Mouse (Mus musculus): Measurements from ENCODE around the gene Rpl22. TPM values are rescaled to one million over a fixed set of nuclear protein-coding genes. Genes with fewer than 3 reads are reported as not detected.

Gene Rpl22
- 1,000 to 10,000 TPM; 1,034 to 1,375 TPM for polyA plus RNA-seq (2012; fragmentation: generic; extraction: Trizol)

DNA sequence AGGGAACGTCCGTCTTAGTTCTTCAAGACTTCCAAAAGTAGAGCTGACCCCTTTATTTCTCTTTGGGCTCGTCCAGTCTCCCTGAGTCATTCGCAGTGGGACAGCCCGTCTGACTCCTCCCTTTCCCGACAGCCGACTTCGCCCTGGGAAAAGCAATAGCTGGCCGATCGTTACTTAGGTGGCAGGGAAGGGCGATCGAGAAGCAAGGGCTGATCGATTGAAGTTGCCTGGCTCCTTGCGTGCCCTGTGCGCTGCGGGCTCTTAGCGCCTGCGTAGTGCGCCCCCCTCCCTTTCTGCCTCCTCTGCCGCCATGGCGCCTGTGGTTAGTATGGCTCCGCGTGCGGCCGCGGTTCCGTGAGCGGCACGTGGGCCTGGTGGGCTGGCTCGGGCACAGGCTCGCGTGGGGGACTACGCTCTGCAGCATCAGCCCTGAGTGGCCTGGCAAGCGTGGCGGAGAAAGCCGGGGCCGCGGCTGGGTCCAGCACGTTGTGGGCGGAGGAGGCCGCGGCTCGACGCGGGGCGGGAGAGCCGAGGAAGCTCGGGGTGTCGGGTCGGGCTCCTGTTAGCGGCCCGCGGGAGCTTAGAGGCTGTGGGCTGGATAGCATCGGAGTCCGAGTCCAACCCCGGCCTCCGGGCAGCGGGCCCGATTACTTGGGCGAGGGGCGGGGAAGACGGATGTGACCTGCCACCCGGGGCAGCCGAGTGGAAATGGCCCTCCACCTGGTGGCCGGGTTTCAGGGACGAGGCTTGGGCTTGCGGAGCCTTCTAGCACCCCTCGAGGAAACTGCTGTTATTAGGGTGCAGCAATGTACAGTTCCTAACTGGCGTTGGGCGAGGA is at the start of gene Rpl22:
Gene Rpl22, plus strand, starts transcription at position 169 of the 838 bp plus-strand sequence.

DNA sequence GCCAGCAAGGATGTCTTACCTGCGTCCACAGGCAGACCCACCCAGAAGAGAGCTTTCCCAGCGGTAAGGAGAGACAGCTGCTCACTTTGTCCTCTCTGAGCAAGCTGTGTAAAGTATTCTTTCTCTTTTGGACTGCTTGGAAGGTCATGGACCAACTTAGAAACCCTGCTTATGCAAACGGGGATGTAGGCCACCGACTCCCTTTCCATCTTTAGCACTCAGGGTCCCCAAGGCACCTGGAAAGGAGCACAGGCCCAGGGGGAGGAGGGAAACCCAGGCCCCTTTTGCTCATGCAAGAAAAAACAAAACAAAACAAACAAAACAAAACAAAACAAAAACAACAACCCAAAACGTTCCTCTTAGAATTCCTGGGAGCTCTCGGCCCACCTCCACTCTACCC is 34.0 kb upstream of the Rpl22 start, which contains the start of gene Hes3:
Gene Hes3, minus strand, starts transcription at position 101 of the 400 bp plus-strand sequence.

DNA sequence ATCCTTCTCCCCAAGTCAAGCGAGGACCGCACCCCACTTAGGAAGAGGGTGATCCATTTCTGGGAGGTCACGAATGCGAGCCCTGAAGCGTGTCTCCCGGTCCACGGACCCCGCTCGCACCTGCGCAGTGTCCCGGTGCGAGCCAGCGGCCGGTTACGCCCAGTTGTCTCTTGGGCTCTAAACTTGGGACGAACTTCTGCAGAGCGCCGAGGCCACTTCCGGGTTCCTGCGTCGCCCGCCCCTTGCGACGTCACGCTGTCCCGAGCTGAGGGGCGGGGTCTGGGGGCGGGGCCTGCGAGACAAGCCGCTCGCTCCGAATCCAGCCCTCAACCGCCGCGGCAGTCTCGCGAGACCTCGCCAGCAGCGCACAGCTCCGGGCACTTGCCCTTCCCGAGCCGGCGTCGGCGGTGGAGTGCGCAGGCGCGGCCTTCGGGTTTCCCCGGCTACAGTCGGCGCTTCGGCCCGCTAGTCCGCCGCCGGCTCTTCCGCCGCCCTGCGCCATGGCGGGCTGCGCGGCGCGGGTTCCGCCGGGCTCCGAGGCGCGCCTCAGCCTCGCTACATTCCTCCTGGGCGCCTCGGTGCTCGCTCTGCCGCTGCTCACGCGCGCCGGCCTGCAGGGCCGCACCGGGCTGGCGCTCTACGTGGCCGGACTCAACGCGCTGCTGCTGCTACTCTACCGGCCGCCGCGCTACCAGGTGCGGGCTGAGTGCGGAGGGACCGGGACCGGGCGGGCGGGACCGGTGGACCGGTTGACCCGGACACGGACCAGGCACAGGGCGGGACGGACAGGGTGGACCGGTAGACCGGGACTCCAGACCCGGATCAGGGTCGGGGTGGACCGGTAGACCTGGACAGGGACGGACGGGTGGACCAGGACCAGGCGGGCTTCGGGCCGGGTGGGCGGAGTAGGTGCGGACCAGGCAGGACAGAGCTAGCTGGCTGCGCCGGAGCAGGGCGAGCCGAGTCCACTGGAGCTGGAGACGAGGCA is 28.4 kb upstream of the Rpl22 start, which contains the start of gene Icmt:
Gene Icmt, plus strand, starts transcription at position 354 of the 988 bp plus-strand sequence.

DNA sequence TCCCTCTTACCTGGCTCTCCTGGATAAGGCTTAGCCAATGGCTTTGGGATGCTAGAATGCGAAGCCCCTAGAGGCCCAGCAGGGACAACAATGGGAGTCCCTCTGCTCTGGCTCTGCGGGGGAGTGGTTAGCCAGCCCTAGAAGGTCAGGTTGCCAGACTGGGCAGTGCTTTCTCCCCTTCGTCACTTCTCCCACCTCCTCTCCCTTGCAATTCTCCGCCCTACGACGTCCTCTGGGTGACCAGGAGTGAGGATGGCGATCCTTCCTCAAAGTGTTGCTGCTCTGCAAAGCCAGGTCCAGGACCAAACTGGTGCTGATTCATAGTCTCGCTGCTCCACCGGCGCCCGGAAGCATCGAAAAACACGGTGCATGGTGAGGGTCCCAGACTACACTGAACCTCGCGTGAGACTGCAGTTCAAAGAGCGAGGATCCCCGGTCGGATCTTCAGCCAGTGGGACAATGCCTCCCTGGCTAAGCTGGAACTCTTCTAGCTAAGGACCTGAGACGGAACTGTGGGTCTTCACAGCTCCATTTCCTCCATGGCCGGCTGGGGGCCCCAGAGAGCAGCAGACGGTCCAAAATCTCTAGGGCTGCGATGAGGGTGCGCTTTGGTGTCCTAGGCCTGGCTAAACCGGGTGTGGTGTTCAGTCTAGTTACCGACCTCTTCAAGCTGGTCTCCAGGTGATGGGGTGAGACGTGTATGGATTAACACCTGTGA is 6.9 kb upstream of the Rpl22 start, which contains the start of gene Rnf207:
Gene Rnf207, minus strand, starts transcription at position 477 of the 718 bp plus-strand sequence.

DNA sequence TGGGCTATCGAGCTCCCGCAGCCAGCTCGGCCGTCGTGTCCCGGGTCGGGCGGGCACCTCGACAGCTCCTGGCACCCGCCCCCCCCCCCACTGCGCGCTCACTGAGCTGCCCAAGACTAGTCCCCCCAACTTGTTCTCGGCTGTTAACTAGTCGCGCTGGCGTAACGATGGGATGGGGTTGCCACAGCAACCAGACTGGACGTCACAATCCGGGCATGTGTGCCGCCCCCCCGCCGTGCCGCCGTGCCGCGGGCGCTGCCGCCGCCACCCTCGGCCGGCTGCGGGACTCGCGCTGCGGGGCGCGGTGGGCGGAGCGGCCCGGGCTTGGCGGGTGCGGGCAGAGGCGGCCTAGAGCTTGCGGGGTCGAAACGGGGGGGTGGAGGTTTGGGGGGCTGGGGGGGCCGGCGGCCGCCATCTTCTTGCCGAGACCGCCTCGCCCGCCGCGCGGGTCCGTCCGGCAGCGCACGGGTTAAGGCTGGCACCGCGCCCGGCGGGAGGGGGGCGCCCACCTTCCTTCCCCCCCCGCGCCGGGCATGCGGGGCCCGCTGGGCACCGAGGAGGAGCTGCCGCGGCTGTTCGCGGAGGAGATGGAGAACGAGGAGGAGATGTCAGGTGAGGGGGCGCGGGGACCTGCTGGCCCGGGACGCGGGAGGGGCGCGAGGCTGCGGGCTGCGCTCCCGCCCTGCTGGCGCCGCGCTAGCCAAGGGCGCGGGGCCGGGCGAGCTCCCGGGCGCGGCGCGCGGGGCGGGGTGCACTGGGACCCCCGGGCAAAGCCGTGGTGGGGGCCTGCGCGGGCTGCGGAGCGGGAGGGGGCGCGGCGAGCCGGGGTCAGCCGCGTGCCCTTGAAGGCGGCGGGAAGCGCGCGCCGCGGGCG is 13.1 kb downstream of the Rpl22 start, which contains the start of gene Chd5:
Gene Chd5, plus strand, starts transcription at position 233 of the 874 bp plus-strand sequence.

Other genes starting within 250 kb of the Rpl22 start
- gene Tnfrsf25, start 209.8 kb upstream of the Rpl22 start, polyA plus RNA-seq (2012; fragmentation: generic; extraction: Trizol) = 1 to 10 TPM in 1 of 2 experiments, under 1 TPM in 1; 0.04 to 8.1 TPM
- gene Espn, start 173.4 kb upstream of the Rpl22 start, polyA plus RNA-seq (2012; fragmentation: generic; extraction: Trizol) = 1 to 10 TPM in 1 of 2 experiments, under 1 TPM in 1; 0.40 to 1.6 TPM
- gene Hes2, start 166.9 kb upstream of the Rpl22 start, polyA plus RNA-seq (2012; fragmentation: generic; extraction: Trizol) = not detected
- gene Acot7, start 147.6 kb upstream of the Rpl22 start, polyA plus RNA-seq (2012; fragmentation: generic; extraction: Trizol) = 100 to 1,000 TPM; 212 to 321 TPM
- gene Gpr153, start 51.5 kb upstream of the Rpl22 start, polyA plus RNA-seq (2012; fragmentation: generic; extraction: Trizol) = under 1 TPM; 0.01 to 0.17 TPM
- gene Hes3, start 34.1 kb upstream of the Rpl22 start, polyA plus RNA-seq (2012; fragmentation: generic; extraction: Trizol) = under 1 TPM in 1 of 2 experiments, not detected in 1; 0.04 TPM
- 10 to 100 TPM in 1 of 2 experiments, 1 to 10 TPM in 1; 9.7 to 19.0 TPM for gene Icmt, start 28.5 kb upstream of the Rpl22 start, polyA plus RNA-seq (2012; fragmentation: generic; extraction: Trizol)
- 1 to 10 TPM in 1 of 2 experiments, not detected in 1; 1.9 TPM for gene Rnf207, start 6.7 kb upstream of the Rpl22 start, polyA plus RNA-seq (2012; fragmentation: generic; extraction: Trizol)
- under 1 TPM; 0.29 to 0.83 TPM for gene Chd5, start 12.9 kb downstream of the Rpl22 start, polyA plus RNA-seq (2012; fragmentation: generic; extraction: Trizol)
- gene Nphp4, start 151.0 kb downstream of the Rpl22 start, polyA plus RNA-seq (2012; fragmentation: generic; extraction: Trizol) = 1 to 10 TPM; 1.2 to 3.0 TPM
- gene Kcnab2, start 152.1 kb downstream of the Rpl22 start, polyA plus RNA-seq (2012; fragmentation: generic; extraction: Trizol) = 1 to 10 TPM; 2.7 to 5.6 TPM

Measured in C3H10T1/2 (cell line).